Mouse (Mus musculus) spleen, adult 2 months (tissue): ENCODE results near the gene Wwox.

Experiments
- CTCF ChIP-seq: fragments of 200-500 bp; IDR thresholded peaks from 2 replicates; pipeline ENCODE4 v1.5.1; 2011; ENCODE audit warnings: mild to moderate bottlenecking, inconsistent platforms; ENCODE audit not compliant: insufficient read depth, insufficient read length, insufficient replicate concordance; ENCODE audit errors: extremely low read depth
- POLR2A ChIP-seq: fragments of 200-500 bp; IDR thresholded peaks from 2 replicates; pipeline ENCODE4 v1.6.1; 2011; ENCODE audit warnings: low read depth, low read length, inconsistent platforms

DNA sequence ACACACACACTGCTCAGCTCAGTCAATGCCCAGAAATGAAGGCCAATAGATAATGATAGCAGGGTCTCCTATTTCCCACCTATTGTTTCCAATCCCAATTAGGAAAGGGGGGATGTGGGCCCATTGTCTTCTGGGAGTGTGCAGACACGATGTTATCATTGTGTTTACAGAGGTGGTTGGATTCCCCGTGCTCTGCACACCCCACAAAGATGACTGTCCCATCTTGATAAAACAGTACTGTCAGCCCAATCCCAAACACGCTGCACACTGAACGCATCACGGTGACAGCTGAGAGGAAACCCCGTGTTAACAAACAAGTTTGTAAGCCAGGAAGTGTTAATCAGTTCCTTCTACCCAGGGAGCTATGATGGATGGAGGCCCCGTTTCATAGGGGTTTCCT, 650.3 kb downstream of the Wwox start:
- no peak for TF ChIP-seq CTCF
- no peak for TF ChIP-seq POLR2A
